8 mouse cellular contexts compared by ENCODE assay signal in the genomic region with DNA sequence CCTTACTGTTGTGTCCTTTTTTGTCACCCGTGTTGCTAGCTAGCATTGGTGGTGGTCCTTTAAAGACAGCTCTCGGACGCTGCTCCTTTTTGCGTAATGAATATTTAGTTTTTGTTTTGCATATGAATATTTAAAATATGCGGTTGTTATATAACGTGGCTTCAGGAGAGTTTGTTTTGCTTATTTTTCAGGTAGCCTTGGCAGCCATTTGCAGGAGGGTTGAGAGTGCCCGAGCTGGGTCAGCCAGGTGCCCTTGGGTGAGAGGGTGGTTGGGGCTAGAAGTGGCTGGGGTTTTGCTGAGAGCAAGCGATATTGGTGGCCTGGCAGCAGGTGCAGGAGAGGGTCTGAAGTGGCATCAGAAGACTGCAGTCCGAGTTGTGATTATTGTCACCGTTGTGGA. TPM values are rescaled to one million over a fixed set of nuclear protein-coding genes. Genes with fewer than 3 reads are reported as not detected.
DNase-seq lines count a peak whose midpoint lies in the region; ATAC-seq and TF ChIP-seq lines count a peak whose summit lies in the region.

No protein-coding gene starts in this region.

- no peak for TF ChIP-seq CTCF in layer of hippocampus, adult 2 months (conservative IDR thresholded peaks at IDR 0.05)
- TF ChIP-seq CTCF in cortical plate, adult 2 months (IDR thresholded peaks at IDR 0.05; ENCODE audit: extremely low read depth, insufficient read depth, low read length), result no peak

- no peak for ATAC-seq in limb, embryonic 11.5 days (ENCODE audit: insufficient number of reproducible peaks, low FRiP score, low TSS enrichment, low read depth)
- no peak for ATAC-seq in midbrain, embryonic 12.5 days (ENCODE audit: low FRiP score, low read depth)

- H3K4me2 ChIP-seq in limb, embryonic 11.5 days (ENCODE audit: low read depth, severe bottlenecking), result peak overlapping the region; percentile 79
- H3K4me2 ChIP-seq in midbrain, embryonic 12.5 days (replicated peaks), result peak overlapping the region; percentile 57

- peak overlapping the region; percentile 97 for H3K4me3 ChIP-seq in layer of hippocampus, adult 2 months
- H3K4me3 ChIP-seq in cortical plate, adult 2 months (ENCODE audit: insufficient read depth, low read length), result peak overlapping the region; percentile 85
- peak overlapping the region; percentile 55 for H3K4me3 ChIP-seq in limb, embryonic 11.5 days (ENCODE audit: low read depth, low read length)
- H3K4me3 ChIP-seq in midbrain, embryonic 12.5 days, result peak overlapping the region; percentile 84

- H3K27ac ChIP-seq in layer of hippocampus, adult 2 months, result peak overlapping the region; percentile 93
- H3K27ac ChIP-seq in cortical plate, adult 2 months (ENCODE audit: insufficient read depth, low read length), result peak overlapping the region; percentile 88; the same call in 1 of the 2 replicates
- no peak overlapping the region for H3K27ac ChIP-seq in limb, embryonic 11.5 days (replicated peaks; ENCODE audit: low read depth, low read length)
- H3K27ac ChIP-seq in midbrain, embryonic 12.5 days (replicated peaks), result peak overlapping the region; percentile 88

- H3K9ac ChIP-seq in limb, embryonic 11.5 days (ENCODE audit: low read length), result peak overlapping the region; percentile 74
- peak overlapping the region; percentile 69 for H3K9ac ChIP-seq in midbrain, embryonic 12.5 days (replicated peaks)

- peaks cover 1% of the 10 kb centered on the region; the same call in 1 of the 2 replicates for H3K4me1 ChIP-seq in cortical plate, adult 2 months (ENCODE audit: control insufficient read depth, insufficient read depth, low read length)
- H3K4me1 ChIP-seq in limb, embryonic 11.5 days (ENCODE audit: control insufficient read depth, insufficient read depth, low read length), result peaks cover 6% of the 10 kb centered on the region
- peaks cover 8% of the 10 kb centered on the region for H3K4me1 ChIP-seq in midbrain, embryonic 12.5 days

- H3K9me3 ChIP-seq in limb, embryonic 11.5 days (ENCODE audit: control insufficient read depth, low read length), result no peaks in the 10 kb centered on the region
- H3K9me3 ChIP-seq in midbrain, embryonic 12.5 days, result no peaks in the 10 kb centered on the region

- no peaks in the 10 kb centered on the region for H3K36me3 ChIP-seq in limb, embryonic 11.5 days (ENCODE audit: control insufficient read depth, insufficient read depth, low read length)
- peaks cover 15% of the 10 kb centered on the region for H3K36me3 ChIP-seq in midbrain, embryonic 12.5 days

- WGBS in limb, embryonic 11.5 days, result 6% methylated on average over 10 of the region's 10 CpGs
- WGBS in midbrain, embryonic 12.5 days, result 1% methylated on average over 10 of the region's 10 CpGs

- H3K27me3 ChIP-seq in limb, embryonic 11.5 days (ENCODE audit: control insufficient read depth, insufficient read depth, low read length), result no peaks in the 10 kb centered on the region
- no peaks in the 10 kb centered on the region for H3K27me3 ChIP-seq in midbrain, embryonic 12.5 days

- TF ChIP-seq POLR2A in cortical plate, adult 2 months (IDR thresholded peaks at IDR 0.05; ENCODE audit: extremely low read depth, insufficient read depth, low read length), result no peak

- peak in 1 of 2 experiments; percentile 27 for DNase-seq in layer of hippocampus, adult 2 months (ENCODE audit: low spot score in 2 of 2)
- DNase-seq in layer of hippocampus, adult 9-11 months, result no peak
- peak; percentile 37 for DNase-seq in heart, postnatal 4 days
- DNase-seq in limb, embryonic 11.5 days (ENCODE audit: low spot score), result peak; percentile 25
- DNase-seq in left cerebral cortex, adult 8-10 months (ENCODE audit: low spot score in 2 of 2), result no peak
- DNase-seq in spleen, postnatal 14 days (ENCODE audit: low spot score in 2 of 2), result no peak

RNA-seq across cellular contexts. Expression of gene Sod2, which starts 1.9 kb away (rescaled TPM):
- 100 to 1,000 TPM; 237 to 252 TPM for total RNA-seq in layer of hippocampus, adult 2 months (2021)
- polyA plus RNA-seq in cortical plate, adult 2 months (2012; rRNA removed), result 222 and 230 TPM in 2 replicates
- total RNA-seq in heart, postnatal 4 days (2021), result 100 to 1,000 TPM; 589 to 631 TPM
- 101 and 106 TPM in 2 replicates for polyA plus RNA-seq in limb, embryonic 11.5 days (2014; fragmentation: Nextera tagmentation; extraction: Ambion mirVana)
- 98.8 and 110 TPM in 2 replicates for polyA plus RNA-seq in midbrain, embryonic 12.5 days (2016; fragmentation: Nextera tagmentation; extraction: Ambion mirVana)
- 100 to 1,000 TPM; 253 to 266 (median 261) TPM for total RNA-seq in left cerebral cortex, adult 8-10 months (2022)

RNA-seq across cellular contexts. Expression of gene Wtap, which starts 14.6 kb away (rescaled TPM):
- 10 to 100 TPM; 52.3 to 59.6 TPM for total RNA-seq in layer of hippocampus, adult 2 months (2021)
- 50.9 and 51.3 TPM in 2 replicates for polyA plus RNA-seq in cortical plate, adult 2 months (2012; rRNA removed)
- total RNA-seq in heart, postnatal 4 days (2021), result 10 to 100 TPM; 54.9 to 56.8 TPM
- 155 and 160 TPM in 2 replicates for polyA plus RNA-seq in limb, embryonic 11.5 days (2014; fragmentation: Nextera tagmentation; extraction: Ambion mirVana)
- polyA plus RNA-seq in midbrain, embryonic 12.5 days (2016; fragmentation: Nextera tagmentation; extraction: Ambion mirVana), result 118 and 132 TPM in 2 replicates
- 10 to 100 TPM; 51.8 to 58.0 (median 54.8) TPM for total RNA-seq in left cerebral cortex, adult 8-10 months (2022)

RNA-seq across cellular contexts. Expression of gene Gpr31b, which starts 43.6 kb away (rescaled TPM):
- not detected for total RNA-seq in layer of hippocampus, adult 2 months (2021)
- not detected in 2 replicates for polyA plus RNA-seq in cortical plate, adult 2 months (2012; rRNA removed)
- under 1 TPM in 1 of 2 experiments, not detected in 1; 0.23 TPM for total RNA-seq in heart, postnatal 4 days (2021)
- not detected in 2 replicates for polyA plus RNA-seq in limb, embryonic 11.5 days (2014; fragmentation: Nextera tagmentation; extraction: Ambion mirVana)
- polyA plus RNA-seq in midbrain, embryonic 12.5 days (2016; fragmentation: Nextera tagmentation; extraction: Ambion mirVana), result not detected in 2 replicates
- total RNA-seq in left cerebral cortex, adult 8-10 months (2022), result under 1 TPM in 1 of 4 experiments, not detected in 3; 0.42 TPM

RNA-seq across cellular contexts. Expression of gene Acat2, which starts 48.0 kb away (rescaled TPM):
- total RNA-seq in layer of hippocampus, adult 2 months (2021), result 10 to 100 TPM; 44.2 to 44.4 TPM
- polyA plus RNA-seq in cortical plate, adult 2 months (2012; rRNA removed), result 42.3 and 47.4 TPM in 2 replicates
- 10 to 100 TPM; 20.3 to 21.1 TPM for total RNA-seq in heart, postnatal 4 days (2021)
- polyA plus RNA-seq in limb, embryonic 11.5 days (2014; fragmentation: Nextera tagmentation; extraction: Ambion mirVana), result 236 and 271 TPM in 2 replicates
- polyA plus RNA-seq in midbrain, embryonic 12.5 days (2016; fragmentation: Nextera tagmentation; extraction: Ambion mirVana), result 393 and 402 TPM in 2 replicates
- total RNA-seq in left cerebral cortex, adult 8-10 months (2022), result 10 to 100 TPM; 66.3 to 83.6 (median 76.6) TPM

RNA-seq across cellular contexts. Expression of gene Tcp10b, which starts 52.4 kb away (rescaled TPM):
- total RNA-seq in layer of hippocampus, adult 2 months (2021), result 1 to 10 TPM in 1 of 2 experiments, under 1 TPM in 1; 0.88 to 1.5 TPM
- polyA plus RNA-seq in cortical plate, adult 2 months (2012; rRNA removed), result 0.57 and 0.94 TPM in 2 replicates
- 1 to 10 TPM in 1 of 2 experiments, under 1 TPM in 1; 0.34 to 1.2 TPM for total RNA-seq in heart, postnatal 4 days (2021)
- not detected in 2 replicates for polyA plus RNA-seq in limb, embryonic 11.5 days (2014; fragmentation: Nextera tagmentation; extraction: Ambion mirVana)
- not detected in 2 replicates for polyA plus RNA-seq in midbrain, embryonic 12.5 days (2016; fragmentation: Nextera tagmentation; extraction: Ambion mirVana)
- under 1 TPM; 0.34 to 0.93 (median 0.69) TPM for total RNA-seq in left cerebral cortex, adult 8-10 months (2022)

Comparison
In these comparisons a context has a peak if more than half of its experiments do, and no peak if none do; other contexts are left out.
1. DNase-seq: peak in heart, postnatal 4 days (single experiment) and limb, embryonic 11.5 days (single experiment); none in layer of hippocampus, adult 9-11 months (single experiment), left cerebral cortex, adult 8-10 months (0 of 2) and spleen, postnatal 14 days (0 of 2).
2. Peak in every context shown above with its lines, with median percentiles within 50 percentile points of each other: H3K4me3 ChIP-seq.